Mouse (Mus musculus) embryonic facial prominence, embryonic 15.5 days (tissue): ENCODE data around the gene Armh3. TPM values are rescaled to one million over a fixed set of nuclear protein-coding genes. Genes with fewer than 3 reads are reported as not detected.
A peak's percentile ranks its signal among the peaks of the same experiment; 100 is the strongest.

Source experiments
- ATAC-seq: fragments of 200-750 bp; cut with Nextera tagmentation; 2 replicates; pipeline ENCODE4 v1.8.0; 2017; ENCODE audit warnings: low read depth, moderate TSS enrichment; ENCODE audit not compliant: insufficient number of reproducible peaks, low FRiP score, low TSS enrichment
- H3K27ac ChIP-seq: fragments of 300-500 bp; sonication (generic); replicated peaks from 2 replicates; pipeline ENCODE4 v1.5.1; 2015; ENCODE audit warnings: mild to moderate bottlenecking, inconsistent platforms
- H3K27me3 ChIP-seq: fragments of 300-500 bp; sonication (generic); 2 replicates; pipeline ENCODE4 v1.6.1; 2015; ENCODE audit warnings: inconsistent platforms
- H3K36me3 ChIP-seq: fragments of 300-500 bp; sonication (generic); 2 replicates; pipeline ENCODE4 v1.6.1; 2015; ENCODE audit warnings: mild to moderate bottlenecking, inconsistent platforms
- H3K4me1 ChIP-seq: fragments of 300-500 bp; sonication (generic); 2 replicates; pipeline ENCODE4 v1.6.1; 2015; ENCODE audit warnings: inconsistent platforms
- H3K4me2 ChIP-seq: fragments of 300-500 bp; sonication (generic); replicated peaks from 2 replicates; pipeline ENCODE4 v1.6.1; 2015; ENCODE audit warnings: mild to moderate bottlenecking, inconsistent platforms
- H3K4me3 ChIP-seq: fragments of 300-500 bp; sonication (generic); replicated peaks from 2 replicates; pipeline ENCODE4 v1.5.1; 2015; ENCODE audit warnings: mild to moderate bottlenecking, inconsistent platforms
- H3K9ac ChIP-seq: fragments of 300-500 bp; sonication (generic); 2 replicates; pipeline ENCODE4 v1.6.1; 2015; ENCODE audit warnings: inconsistent platforms
- H3K9me3 ChIP-seq: fragments of 300-500 bp; sonication (generic); replicated peaks from 2 replicates; pipeline ENCODE4 v1.6.1; 2016; ENCODE audit warnings: inconsistent platforms
- WGBS: fragments of 180-500 bp; shearing (Covaris S2); methylation state at CpG from one replicate; pipeline ENCODE4 v1.1.7; 2015; 5-methylcytosine and 5-hydroxymethylcytosine counted together
- polyA plus RNA-seq: library from polyadenylated mRNA; unstranded; fragments of >200 nt; fragmentation: Nextera tagmentation; extraction: Ambion mirVana; gene quantifications from 2 replicates; pipeline ENCODE4 v1.2.1, GENCODE M21; 2015

Gene Armh3
- polyA plus RNA-seq, 1 experiment from 2014 or later, result 20.5 TPM

- no peak overlapping the region for H3K27ac ChIP-seq
- H3K4me3 ChIP-seq, result no peak overlapping the region
- no peaks in the 10 kb centered on the region for H3K9me3 ChIP-seq
- H3K4me1 ChIP-seq, result peaks cover 21% of the 10 kb centered on the region
- no peaks in the 10 kb centered on the region for H3K27me3 ChIP-seq
- no peak for ATAC-seq
- H3K9ac ChIP-seq, result no peak overlapping the region
- no peaks in the 10 kb centered on the region for H3K36me3 ChIP-seq
- 49% methylated on average over 3 of the region's 3 CpGs for WGBS
- no peak overlapping the region for H3K4me2 ChIP-seq
Measured at GRCm38 (mm10) chr19:45785470-45785869, 212.8 kb downstream of the Armh3 start.

- H3K9ac ChIP-seq, result no peak overlapping the region
- peak overlapping the region; percentile 78 for H3K27ac ChIP-seq
- H3K27me3 ChIP-seq, result no peaks in the 10 kb centered on the region
- peak overlapping the region; percentile 93 for H3K4me3 ChIP-seq
- 30% methylated on average over 17 of the region's 17 CpGs for whole genome bisulfite sequencing
- no peak for ATAC-seq
- H3K9me3 ChIP-seq, result no peaks in the 10 kb centered on the region
- H3K36me3 ChIP-seq, result peaks cover 8% of the 10 kb centered on the region; the same call in 1 of the 2 replicates
- peak overlapping the region; percentile 59 for H3K4me2 ChIP-seq
- H3K4me1 ChIP-seq, result peaks cover 24% of the 10 kb centered on the region
Measured at GRCm38 (mm10) chr19:45783933-45784576, 214.2 kb downstream of the Armh3 start.

DNA sequence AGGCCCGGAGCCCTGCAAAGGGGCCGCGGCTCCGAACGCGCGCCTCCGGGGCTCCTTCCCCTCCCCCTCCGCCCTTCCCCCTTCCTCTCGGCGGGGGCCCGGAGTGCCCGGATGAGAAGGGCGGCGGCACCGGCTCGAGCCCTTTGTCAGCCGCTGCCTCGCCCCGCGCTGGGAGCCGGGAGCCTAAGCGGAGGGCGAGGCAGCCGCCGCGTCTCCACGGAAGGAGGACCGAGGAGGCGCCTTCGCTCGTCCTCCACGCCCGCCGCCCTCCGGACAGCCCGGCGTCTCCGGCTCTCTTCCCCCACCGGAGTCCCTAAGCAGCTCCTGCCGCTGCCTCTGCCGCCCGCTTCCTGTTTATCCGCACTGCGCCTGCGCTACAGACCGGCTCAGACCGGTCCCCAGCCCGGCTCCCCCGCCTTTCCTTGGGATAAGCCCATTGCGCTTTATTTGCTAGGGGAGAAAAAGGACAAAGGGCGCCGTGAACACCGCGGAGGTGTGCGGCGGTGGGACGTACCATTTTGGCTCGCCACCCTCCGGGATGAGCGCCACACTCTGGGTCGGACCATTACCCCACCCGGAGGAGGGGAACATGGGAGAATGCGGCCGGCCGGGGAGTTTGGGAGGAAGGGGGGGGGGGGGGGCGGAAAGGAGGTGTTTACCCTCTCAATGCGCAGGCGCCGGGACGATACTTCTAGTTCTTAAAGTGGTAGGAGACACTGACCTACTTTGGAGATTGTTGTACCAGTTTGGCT is 214.9 kb downstream of the Armh3 start, which contains the start of gene Mgea5:
TSS of gene Mgea5 (minus strand) at position 657 of the 752 bp plus-strand sequence.
- Histone ChIP-seq H3K4me3 (peak within 1 kb of the TSS; percentile 93), H3K4me2 (peak within 1 kb of the TSS; percentile 60), H3K27ac (peak within 1 kb of the TSS; percentile 98), H3K4me1 (peaks cover 24% of the 10 kb centered on the region), H3K9ac (peak within 1 kb of the TSS; percentile 100), H3K27me3 (no peaks in the 10 kb centered on the region), H3K36me3 (peaks cover 13% of the 10 kb centered on the region; the same call in 1 of the 2 replicates), H3K9me3 (no peaks in the 10 kb centered on the region)
- under 1% methylated on average over 52 of the region's 71 CpGs for WGBS
- peak; percentile 98 for ATAC-seq

- WGBS, result under 1% methylated on average over 36 of the region's 36 CpGs
Measured at GRCm38 (mm10) chr19:45782315-45783001, 215.8 kb downstream of the Armh3 start.

DNA sequence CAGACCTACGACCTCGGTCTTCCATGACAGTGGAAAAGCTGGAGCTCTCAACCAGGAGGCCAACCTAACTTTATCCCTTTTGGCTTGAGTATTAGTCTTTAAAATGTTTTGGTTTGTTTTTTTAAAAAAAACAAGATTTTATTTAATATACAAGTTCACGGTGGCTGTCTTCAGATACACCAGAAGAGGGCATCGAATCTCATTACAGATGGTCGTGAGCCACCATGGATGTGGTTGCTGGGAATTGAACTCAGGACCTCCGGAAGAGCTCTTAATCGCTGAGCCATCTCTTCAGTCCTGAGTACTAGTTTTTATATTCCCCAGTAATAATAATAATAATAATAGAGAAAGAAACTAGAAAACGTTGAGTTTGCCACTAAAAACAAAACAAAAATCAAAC is 216.6 kb downstream of the Armh3 start:
- ATAC-seq, result no peak
- no peaks in the 10 kb centered on the region for H3K27me3 ChIP-seq
- H3K4me3 ChIP-seq, result peak overlapping the region; percentile 93
- H3K9me3 ChIP-seq, result no peaks in the 10 kb centered on the region
- peaks cover 30% of the 10 kb centered on the region for H3K36me3 ChIP-seq
- H3K9ac ChIP-seq, result no peak overlapping the region
- 53% methylated on average over 8 of the region's 8 CpGs for WGBS
- H3K27ac ChIP-seq, result no peak overlapping the region
- H3K4me1 ChIP-seq, result peaks cover 24% of the 10 kb centered on the region
- peak overlapping the region; percentile 60 for H3K4me2 ChIP-seq

More at GRCm38 (mm10) chr19:45782315-45783001, 215.8 kb downstream of the Armh3 start:
- Histone ChIP-seq H3K9ac (peak overlapping the region; percentile 100), H3K36me3 (peaks cover 22% of the 10 kb centered on the region), H3K27me3 (no peaks in the 10 kb centered on the region), H3K4me3 (peak overlapping the region; percentile 93), H3K4me2 (peak overlapping the region; percentile 60), H3K4me1 (peaks cover 24% of the 10 kb centered on the region), H3K9me3 (no peaks in the 10 kb centered on the region), H3K27ac (peak overlapping the region; percentile 98)
- ATAC-seq, result peak; percentile 12

DNA sequence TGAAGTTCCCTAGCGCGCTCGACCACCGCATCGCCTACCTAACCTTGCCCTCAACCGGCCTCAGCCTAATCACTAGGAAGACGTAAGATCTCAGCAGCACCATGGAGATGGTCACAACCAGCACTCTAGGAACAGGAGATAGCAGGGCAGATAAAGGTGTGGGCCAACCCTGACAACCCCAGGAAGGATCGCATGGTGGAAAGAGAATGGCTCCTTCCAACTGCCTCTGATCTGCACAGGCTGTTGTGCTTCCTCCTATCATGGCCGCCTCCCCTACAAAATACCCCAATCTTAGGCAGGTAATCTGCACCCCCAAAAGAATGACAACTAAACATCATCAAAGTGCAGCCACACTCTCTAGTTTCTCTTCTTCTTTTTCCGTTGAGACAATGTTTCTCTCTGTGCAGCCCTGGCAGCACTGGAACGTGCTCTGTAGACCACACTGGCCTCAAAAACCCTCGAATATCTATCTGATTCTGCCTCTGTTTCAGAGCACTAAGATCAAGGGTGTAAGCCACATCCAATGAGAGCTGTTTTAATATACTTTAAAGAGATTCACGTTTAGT is 217.9 kb downstream of the Armh3 start:
- ATAC-seq, result no peak
- Histone ChIP-seq H3K4me2 (peak overlapping the region; percentile 0; the same call in 1 of the 2 replicates), H3K27ac (no peak overlapping the region), H3K9me3 (no peaks in the 10 kb centered on the region), H3K36me3 (peaks cover 41% of the 10 kb centered on the region), H3K4me1 (peaks cover 20% of the 10 kb centered on the region), H3K27me3 (no peaks in the 10 kb centered on the region), H3K9ac (no peak overlapping the region), H3K4me3 (no peak overlapping the region)
- 88% methylated on average over 13 of the region's 13 CpGs for WGBS

DNA sequence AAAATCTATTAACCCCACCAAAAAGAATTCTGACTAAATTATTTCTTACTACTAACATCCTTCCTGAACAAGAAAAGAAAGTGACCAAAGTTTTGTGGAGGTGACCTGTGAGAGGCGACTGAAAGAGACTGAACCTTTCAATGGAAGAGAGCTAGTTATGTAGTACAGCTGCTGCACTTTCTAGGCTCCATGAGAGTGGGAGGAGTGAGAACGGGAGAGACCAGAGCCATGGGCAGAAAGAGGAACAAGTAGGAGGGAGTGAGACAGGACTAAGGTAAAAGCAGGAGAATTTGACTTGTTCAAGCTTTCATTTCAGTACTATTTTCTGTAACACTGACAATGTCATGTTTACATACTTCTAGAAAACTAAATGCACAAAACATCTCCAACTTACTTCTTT is 222.8 kb downstream of the Armh3 start:
- Histone ChIP-seq H3K9ac (no peak overlapping the region), H3K36me3 (peaks cover 89% of the 10 kb centered on the region), H3K9me3 (no peaks in the 10 kb centered on the region), H3K27ac (no peak overlapping the region), H3K27me3 (no peaks in the 10 kb centered on the region), H3K4me3 (no peak overlapping the region), H3K4me2 (no peak overlapping the region), H3K4me1 (peaks cover 3% of the 10 kb centered on the region)
- WGBS, result 79% methylated on average over 2 of the region's 2 CpGs
- ATAC-seq, result no peak

DNA sequence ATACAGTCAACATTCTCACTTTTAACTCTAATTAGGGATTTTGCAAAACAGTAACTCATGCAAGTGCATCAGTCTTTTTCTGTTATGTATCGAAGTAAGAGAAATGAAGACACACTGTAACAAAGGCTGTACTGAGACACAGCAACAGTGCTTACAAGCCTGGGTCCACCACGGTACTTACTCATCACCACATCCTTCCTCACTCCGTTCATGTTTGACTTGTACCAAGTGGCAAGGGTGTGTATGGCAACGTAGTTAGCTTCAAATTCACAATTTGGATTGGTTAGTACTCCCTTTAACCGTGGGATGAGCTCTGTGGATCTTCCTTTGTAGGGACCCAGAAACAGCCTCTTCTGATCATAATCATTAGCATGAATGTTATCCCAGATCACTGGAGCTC is 226.8 kb downstream of the Armh3 start:
- no peaks in the 10 kb centered on the region for H3K9me3 ChIP-seq
- no peak overlapping the region for H3K4me2 ChIP-seq
- H3K4me1 ChIP-seq, result no peaks in the 10 kb centered on the region
- ATAC-seq, result no peak
- peaks cover 95% of the 10 kb centered on the region for H3K36me3 ChIP-seq
- no peaks in the 10 kb centered on the region for H3K27me3 ChIP-seq
- WGBS, result 88% methylated on average over 5 of the region's 5 CpGs
- no peak overlapping the region for H3K9ac ChIP-seq
- no peak overlapping the region for H3K27ac ChIP-seq
- no peak overlapping the region for H3K4me3 ChIP-seq

Other genes starting within 250 kb of the Armh3 start
- 17.0 and 17.9 TPM in 2 replicates for gene Npm3, start 248.9 kb downstream of the Armh3 start, polyA plus RNA-seq
- 53.0 and 55.9 TPM in 2 replicates for gene Mgea5, start 214.7 kb downstream of the Armh3 start, polyA plus RNA-seq
- 2.1 and 2.5 TPM in 2 replicates for gene Kcnip2, start 182.4 kb downstream of the Armh3 start, polyA plus RNA-seq
- gene Hps6, start 5.0 kb upstream of the Armh3 start, polyA plus RNA-seq, result 8.7 and 10.1 TPM in 2 replicates
- 37.0 and 38.3 TPM in 2 replicates for gene Pprc1, start 46.4 kb upstream of the Armh3 start, polyA plus RNA-seq
- 114 and 120 TPM in 2 replicates for gene Ldb1, start 46.7 kb upstream of the Armh3 start, polyA plus RNA-seq
- gene Nolc1, start 77.4 kb upstream of the Armh3 start, polyA plus RNA-seq, result 74.1 and 76.9 TPM in 2 replicates
- gene Elovl3, start 133.4 kb upstream of the Armh3 start, polyA plus RNA-seq, result 1.6 and 3.7 TPM in 2 replicates
- gene Pitx3, start 149.8 kb upstream of the Armh3 start, polyA plus RNA-seq, result 10.4 and 12.4 TPM in 2 replicates
- gene Gbf1, start 154.0 kb upstream of the Armh3 start, polyA plus RNA-seq, result 61.2 and 67.1 TPM in 2 replicates